Mouse (Mus musculus): ENCODE data around the gene Taf1c.

DNA sequence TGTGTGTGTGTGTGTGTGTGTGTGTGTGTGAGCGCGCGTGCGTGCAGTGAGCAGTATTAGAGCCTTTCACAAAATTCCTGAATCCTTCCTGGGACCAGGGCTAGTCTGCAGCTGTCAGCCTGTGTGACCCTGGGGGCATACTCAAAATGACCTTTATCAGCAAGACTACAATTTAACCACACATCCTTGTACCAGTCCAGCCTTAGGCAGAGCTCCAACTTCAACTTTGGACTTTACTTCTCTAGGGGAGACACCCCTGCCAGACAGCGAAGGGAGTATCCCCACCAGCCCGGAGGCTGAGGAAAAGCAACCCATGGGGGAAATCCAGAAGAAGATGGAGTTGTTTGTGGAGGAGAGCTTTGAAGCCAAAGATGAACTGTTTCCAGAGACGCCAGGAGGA is 13.6 kb downstream of the Taf1c start:
- TF ChIP-seq CTCF (IDR thresholded peaks at IDR 0.05; ENCODE audit: borderline replicate concordance, control insufficient read depth, extremely low read depth, insufficient read depth, low read length, poor library complexity) (no peak), POLR2A (IDR thresholded peaks at IDR 0.05; ENCODE audit: control insufficient read depth, extremely low read depth, insufficient read depth, low read length, poor library complexity) (no peak)
